Mouse (Mus musculus): Measurements from ENCODE around the gene Olfr1392. TPM values are rescaled to one million over a fixed set of nuclear protein-coding genes. Genes with fewer than 3 reads are reported as not detected.

The Olfr1392 gene
- polyA plus RNA-seq, 1 experiment from 2014 or later, result 0.10 TPM

DNA sequence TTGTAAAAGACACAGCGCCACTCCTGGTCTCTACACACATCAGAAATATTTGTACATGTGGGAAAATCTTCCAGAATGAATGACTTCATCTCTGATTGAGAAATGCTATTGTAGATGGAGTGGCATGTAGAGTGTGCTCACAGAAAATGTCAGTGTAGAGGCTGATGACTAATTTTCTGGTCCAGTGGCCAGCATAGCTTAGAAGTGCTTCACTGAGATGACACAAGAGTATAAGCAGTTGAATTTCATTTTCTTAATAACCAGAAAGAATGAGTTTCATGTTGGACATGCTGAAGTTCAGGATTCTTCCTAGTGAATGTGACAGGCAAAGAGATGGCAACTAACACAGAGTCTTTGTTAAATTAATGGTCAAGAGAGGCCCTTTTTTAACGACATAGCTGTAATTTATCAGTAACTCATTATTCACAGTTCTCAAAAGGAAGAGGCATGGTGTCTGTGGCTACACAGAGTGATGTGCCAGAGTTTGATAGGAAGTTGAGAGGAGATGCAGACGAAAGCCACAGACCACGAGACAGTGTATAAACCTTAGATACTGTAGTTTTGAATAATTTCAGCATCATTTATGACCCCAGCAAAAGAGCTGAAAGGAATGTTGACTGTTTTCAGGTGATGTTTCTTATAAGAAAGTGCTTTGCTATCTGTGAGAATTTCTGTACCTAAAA, 52.2 kb downstream of the Olfr1392 start:
- H3K9ac ChIP-seq, result no peak overlapping the region
- no peak overlapping the region for H3K4me3 ChIP-seq
- H3K27me3 ChIP-seq, result no peaks in the 10 kb centered on the region
- no peak overlapping the region for H3K4me2 ChIP-seq
- no peaks in the 10 kb centered on the region for H3K4me1 ChIP-seq
- H3K36me3 ChIP-seq, result no peaks in the 10 kb centered on the region
- H3K27ac ChIP-seq, result no peak overlapping the region
- ATAC-seq (ENCODE audit: insufficient number of reproducible peaks, low FRiP score, low TSS enrichment, low read depth), result no peak
- H3K9me3 ChIP-seq, result no peaks in the 10 kb centered on the region
- 71% methylated on average over 4 of the region's 4 CpGs for WGBS

Other genes starting within 250 kb of the Olfr1392 start
- 0.83 and 1.1 TPM in 2 replicates for gene 9930111J21Rik2, start 234.0 kb upstream of the Olfr1392 start, polyA plus RNA-seq (2015; fragmentation: Nextera tagmentation; extraction: Ambion mirVana)
- 0.13 TPM in 1 of 2 replicates, not detected in the other for gene Tgtp2, start 221.1 kb upstream of the Olfr1392 start, polyA plus RNA-seq (2015; fragmentation: Nextera tagmentation; extraction: Ambion mirVana)
- 1.4 and 1.7 TPM in 2 replicates for gene Ifi47, start 208.7 kb upstream of the Olfr1392 start, polyA plus RNA-seq (2015; fragmentation: Nextera tagmentation; extraction: Ambion mirVana)
- not detected in 2 replicates for gene Olfr1396, start 170.4 kb upstream of the Olfr1392 start, polyA plus RNA-seq (2015; fragmentation: Nextera tagmentation; extraction: Ambion mirVana)
- gene Olfr1395, start 143.0 kb upstream of the Olfr1392 start, polyA plus RNA-seq (2015; fragmentation: Nextera tagmentation; extraction: Ambion mirVana), result not detected in 2 replicates
- not detected in 2 replicates for gene Olfr1394, start 130.9 kb upstream of the Olfr1392 start, polyA plus RNA-seq (2015; fragmentation: Nextera tagmentation; extraction: Ambion mirVana)
- 1.8 and 2.0 TPM in 2 replicates for gene Btnl9, start 98.1 kb upstream of the Olfr1392 start, polyA plus RNA-seq (2015; fragmentation: Nextera tagmentation; extraction: Ambion mirVana)
- 33.8 and 36.9 TPM in 2 replicates for gene Zfp62, start 82.0 kb upstream of the Olfr1392 start, polyA plus RNA-seq (2015; fragmentation: Nextera tagmentation; extraction: Ambion mirVana)
- gene Mgat1, start 41.1 kb upstream of the Olfr1392 start, polyA plus RNA-seq (2015; fragmentation: Nextera tagmentation; extraction: Ambion mirVana), result 74.6 and 81.3 TPM in 2 replicates
- gene Olfr1393, start 7.0 kb upstream of the Olfr1392 start, polyA plus RNA-seq (2015; fragmentation: Nextera tagmentation; extraction: Ambion mirVana), result not detected in 2 replicates
- gene Olfr10, start 19.5 kb downstream of the Olfr1392 start, polyA plus RNA-seq (2015; fragmentation: Nextera tagmentation; extraction: Ambion mirVana), result not detected in 2 replicates
- not detected in 2 replicates for gene Olfr1391, start 37.5 kb downstream of the Olfr1392 start, polyA plus RNA-seq (2015; fragmentation: Nextera tagmentation; extraction: Ambion mirVana)
- gene Olfr1390, start 49.9 kb downstream of the Olfr1392 start, polyA plus RNA-seq (2015; fragmentation: Nextera tagmentation; extraction: Ambion mirVana), result not detected in 2 replicates
- gene Olfr1389, start 137.8 kb downstream of the Olfr1392 start, polyA plus RNA-seq (2015; fragmentation: Nextera tagmentation; extraction: Ambion mirVana), result not detected in 2 replicates
- gene Olfr1388, start 151.3 kb downstream of the Olfr1392 start, polyA plus RNA-seq (2015; fragmentation: Nextera tagmentation; extraction: Ambion mirVana), result 0.06 TPM in 1 of 2 replicates, not detected in the other
- not detected in 2 replicates for gene Olfr1387, start 170.1 kb downstream of the Olfr1392 start, polyA plus RNA-seq (2015; fragmentation: Nextera tagmentation; extraction: Ambion mirVana)
- not detected in 2 replicates for gene Olfr1386, start 179.8 kb downstream of the Olfr1392 start, polyA plus RNA-seq (2015; fragmentation: Nextera tagmentation; extraction: Ambion mirVana)
- gene Olfr1385, start 203.8 kb downstream of the Olfr1392 start, polyA plus RNA-seq (2015; fragmentation: Nextera tagmentation; extraction: Ambion mirVana), result not detected in 2 replicates
- gene Olfr1384, start 221.4 kb downstream of the Olfr1392 start, polyA plus RNA-seq (2015; fragmentation: Nextera tagmentation; extraction: Ambion mirVana), result not detected in 2 replicates
- not detected in 2 replicates for gene Olfr1383, start 234.4 kb downstream of the Olfr1392 start, polyA plus RNA-seq (2015; fragmentation: Nextera tagmentation; extraction: Ambion mirVana)
- not detected in 2 replicates for gene Olfr1382, start 243.0 kb downstream of the Olfr1392 start, polyA plus RNA-seq (2015; fragmentation: Nextera tagmentation; extraction: Ambion mirVana)